In the genomic region with DNA sequence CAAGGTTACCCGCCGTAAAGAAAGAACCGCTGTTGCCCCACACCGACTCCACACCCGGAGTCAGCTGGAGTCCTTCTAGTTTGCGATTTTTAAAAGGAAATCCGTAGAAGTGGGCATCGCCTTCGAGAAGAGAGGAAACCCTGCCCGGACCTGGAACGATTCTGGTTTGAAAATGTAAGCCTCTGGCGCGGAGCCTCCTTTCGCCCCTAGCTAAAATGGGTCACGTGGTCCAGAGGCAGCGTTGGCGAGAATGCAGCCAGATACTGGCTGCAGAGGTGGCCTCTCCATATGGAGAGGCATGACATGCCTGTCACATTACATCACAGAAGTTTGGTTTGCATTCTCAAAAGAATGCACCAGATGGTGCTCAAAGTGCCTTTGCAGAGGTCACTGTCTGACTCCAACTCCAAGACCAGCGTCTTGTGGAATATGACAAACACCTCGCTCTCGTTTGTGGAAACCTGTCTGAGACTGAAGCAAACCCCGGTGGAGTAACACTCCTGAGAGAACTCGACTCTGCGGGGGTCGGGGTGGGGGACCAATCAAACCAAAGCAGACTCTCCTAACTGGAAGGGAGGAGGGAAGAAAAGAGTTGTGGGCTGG, we compare ENCODE assay signal across 8 mouse cellular contexts.
DNase-seq lines count a peak whose midpoint lies in the region; ATAC-seq and TF ChIP-seq lines count a peak whose summit lies in the region.

No protein-coding gene starts in this region.

- DNase-seq in 3134 (ENCODE audit: extremely low read depth, insufficient read length, low spot score) (peak; percentile 73), ZHBTc4 (ENCODE audit: low read depth, low spot score) (peak; percentile 85)
- peak; percentile 67 to 81 for DNase-seq in heart, adult 18-20 months

- no peaks in the 10 kb centered on the region for H3K27me3 ChIP-seq in intestine, embryonic 16.5 days (replicated peaks; ENCODE audit: control insufficient read depth, insufficient read depth, low read length)
- H3K27me3 ChIP-seq in liver, embryonic 12.5 days (replicated peaks) = no peaks in the 10 kb centered on the region
- H3K27me3 ChIP-seq in stomach, embryonic 16.5 days (ENCODE audit: control insufficient read depth, insufficient read depth, low read length) = 0 out of 2 replicates have a peak, but pooled peaks cover 2% of the 10 kb centered on the region

- no peak overlapping the region for H3K27ac ChIP-seq in cortical plate, adult 2 months (ENCODE audit: insufficient read depth, low read length)
- H3K27ac ChIP-seq in intestine, embryonic 16.5 days (ENCODE audit: low read length) = peak overlapping the region; percentile 57
- H3K27ac ChIP-seq in liver, embryonic 12.5 days = peak overlapping the region; percentile 80
- H3K27ac ChIP-seq in stomach, embryonic 16.5 days (ENCODE audit: low read length) = peak overlapping the region; percentile 75

- no peaks in the 10 kb centered on the region for H3K4me1 ChIP-seq in cortical plate, adult 2 months (ENCODE audit: control insufficient read depth, insufficient read depth, low read length)
- peaks cover 3% of the 10 kb centered on the region; the same call in 1 of the 2 replicates for H3K4me1 ChIP-seq in intestine, embryonic 16.5 days (ENCODE audit: control insufficient read depth, insufficient read depth, low read length)
- peaks cover 54% of the 10 kb centered on the region for H3K4me1 ChIP-seq in liver, embryonic 12.5 days
- 0 out of 2 replicates have a peak, but pooled peaks cover 3% of the 10 kb centered on the region for H3K4me1 ChIP-seq in stomach, embryonic 16.5 days (ENCODE audit: control insufficient read depth, insufficient read depth, low read length)

- peak overlapping the region; percentile 61 for H3K4me2 ChIP-seq in intestine, embryonic 16.5 days (ENCODE audit: low read depth, low read length)
- H3K4me2 ChIP-seq in liver, embryonic 12.5 days = peak overlapping the region; percentile 83
- H3K4me2 ChIP-seq in stomach, embryonic 16.5 days (ENCODE audit: low read depth, low read length) = peak overlapping the region; percentile 79

- H3K9ac ChIP-seq in intestine, embryonic 16.5 days (ENCODE audit: low read depth, low read length) = peak overlapping the region; percentile 59
- H3K9ac ChIP-seq in liver, embryonic 12.5 days = peak overlapping the region; percentile 84
- peak overlapping the region; percentile 78 for H3K9ac ChIP-seq in stomach, embryonic 16.5 days (ENCODE audit: low read length)

- peak; percentile 64 for ATAC-seq in intestine, embryonic 16.5 days
- ATAC-seq in liver, embryonic 12.5 days = peak; percentile 61
- ATAC-seq in monocyte, adult 5-6 weeks (replicated peaks; ENCODE audit: insufficient number of reproducible peaks, low FRiP score, low TSS enrichment, poor library complexity, severe bottlenecking) = peak; percentile 40
- ATAC-seq in stomach, embryonic 16.5 days (ENCODE audit: insufficient read depth, low FRiP score) = peak; percentile 31; the same call in 1 of the 2 replicates

- no peak for TF ChIP-seq POLR2A in cortical plate, adult 2 months (IDR thresholded peaks at IDR 0.05; ENCODE audit: extremely low read depth, insufficient read depth, low read length)

- H3K36me3 ChIP-seq in intestine, embryonic 16.5 days (ENCODE audit: control insufficient read depth, insufficient read depth, low read length) = no peaks in the 10 kb centered on the region
- no peaks in the 10 kb centered on the region for H3K36me3 ChIP-seq in liver, embryonic 12.5 days
- H3K36me3 ChIP-seq in stomach, embryonic 16.5 days (ENCODE audit: control insufficient read depth, insufficient read depth, low read length) = no peaks in the 10 kb centered on the region

- H3K9me3 ChIP-seq in intestine, embryonic 16.5 days (ENCODE audit: control insufficient read depth, low read length) = no peaks in the 10 kb centered on the region
- H3K9me3 ChIP-seq in liver, embryonic 12.5 days (replicated peaks) = no peaks in the 10 kb centered on the region
- H3K9me3 ChIP-seq in stomach, embryonic 16.5 days (replicated peaks; ENCODE audit: control insufficient read depth, low read length) = no peaks in the 10 kb centered on the region

- TF ChIP-seq CTCF in cortical plate, adult 2 months (IDR thresholded peaks at IDR 0.05; ENCODE audit: extremely low read depth, insufficient read depth, low read length) = peak; percentile 25; the same call in 1 of the 2 replicates

- peak overlapping the region; percentile 64 for H3K4me3 ChIP-seq in cortical plate, adult 2 months (ENCODE audit: insufficient read depth, low read length)
- peak overlapping the region; percentile 58 for H3K4me3 ChIP-seq in intestine, embryonic 16.5 days (ENCODE audit: low read length)
- peak overlapping the region; percentile 73 for H3K4me3 ChIP-seq in liver, embryonic 12.5 days
- H3K4me3 ChIP-seq in stomach, embryonic 16.5 days (replicated peaks; ENCODE audit: low read length) = peak overlapping the region; percentile 74

- WGBS in intestine, embryonic 16.5 days = under 1% methylated on average over 24 of the region's 24 CpGs
- under 1% methylated on average over 24 of the region's 24 CpGs for WGBS in liver, embryonic 12.5 days (ENCODE audit: insufficient replicate concordance)
- under 1% methylated on average over 24 of the region's 24 CpGs for WGBS in stomach, embryonic 16.5 days
